In the genomic region with DNA sequence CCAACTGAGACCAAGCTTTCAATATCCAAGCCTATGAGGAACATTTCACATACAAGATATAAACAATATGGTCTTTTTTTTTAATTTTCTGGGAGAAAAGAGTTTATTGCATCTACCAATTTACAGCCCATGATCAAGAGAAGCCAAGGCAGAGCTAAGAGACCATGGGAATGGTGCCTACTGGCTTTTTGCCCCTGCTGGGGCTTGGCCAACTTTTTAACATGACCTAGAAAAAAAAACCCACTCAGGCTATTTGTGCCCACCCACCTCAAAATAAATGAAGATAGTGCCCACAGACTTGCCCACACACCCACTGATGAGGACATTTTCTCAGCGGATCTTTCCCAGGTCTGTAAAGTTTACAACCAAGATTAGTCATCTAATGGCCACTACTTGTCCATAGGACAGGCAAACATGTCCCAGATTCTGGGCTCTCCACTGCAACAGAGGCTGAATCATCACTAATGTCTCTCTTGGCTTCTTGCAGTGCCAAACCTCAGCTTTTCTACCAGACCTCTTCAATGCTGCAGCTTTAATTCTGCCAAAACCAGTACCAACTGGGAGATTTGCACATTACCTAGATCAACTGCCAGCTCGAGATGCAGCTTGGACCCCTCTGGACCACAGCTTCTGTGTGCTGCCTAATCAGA, we compare ENCODE assay signal across 21 mouse cellular contexts.
DNase-seq lines count a peak whose midpoint lies in the region; ATAC-seq and TF ChIP-seq lines count a peak whose summit lies in the region.
"Had no signal": no experiment of that assay in that cellular context is flagged by ENCODE, and none has a peak within 500 bp of the region (broad histone marks: within the 10 kb centered on the region; RNA-seq: fewer than 3 reads in every experiment).

No protein-coding gene starts in this region.

- no peaks in the 10 kb centered on the region for H3K9me3 ChIP-seq in intestine, embryonic 15.5 days
- H3K9me3 ChIP-seq: embryonic facial prominence, embryonic 15.5 days; forebrain, embryonic 15.5 days; heart, embryonic 15.5 days; hindbrain, embryonic 13.5 days had no signal

- H3K36me3 ChIP-seq in C2C12 (ENCODE audit: control insufficient read depth, insufficient read depth), result no peaks in the 10 kb centered on the region
- H3K36me3 ChIP-seq in myocyte (ENCODE audit: control insufficient read depth, insufficient read depth), result no peaks in the 10 kb centered on the region
- H3K36me3 ChIP-seq in intestine, embryonic 15.5 days, result no peaks in the 10 kb centered on the region
- H3K36me3 ChIP-seq: embryonic facial prominence, embryonic 15.5 days; forebrain, embryonic 15.5 days; heart, embryonic 15.5 days; hindbrain, embryonic 13.5 days had no signal

- no peak overlapping the region for H3K9ac ChIP-seq in intestine, embryonic 15.5 days
- H3K9ac ChIP-seq: embryonic facial prominence, embryonic 15.5 days; forebrain, embryonic 15.5 days; heart, embryonic 15.5 days; hindbrain, embryonic 13.5 days had no signal

- H3K79me3 ChIP-seq in C2C12 (ENCODE audit: low read depth), result no peaks in the 10 kb centered on the region

- DNase-seq in cerebellum, postnatal 25 days, result peak; percentile 15 to 50
- no peak for DNase-seq in cerebellum, adult 11 months
- DNase-seq in 3T3-L1 (ENCODE audit: low read depth, low spot score), result peak; percentile 10
- DNase-seq in T-cell, adult 2 months (ENCODE audit: low spot score), result no peak
- DNase-seq: adrenal gland, adult 8-10 months; B cell, adult 2 months; cerebellum, adult 2 months; heart, adult 18-20 months; heart, postnatal 14 days; kidney, adult 18-20 months had no signal

- peak overlapping the region; percentile 56 for H3K4me2 ChIP-seq in myocyte (ENCODE audit: low read depth)
- no peak overlapping the region for H3K4me2 ChIP-seq in intestine, embryonic 15.5 days (replicated peaks)
- H3K4me2 ChIP-seq: embryonic facial prominence, embryonic 15.5 days; forebrain, embryonic 15.5 days; heart, embryonic 11.5 days; heart, embryonic 15.5 days; hindbrain, embryonic 13.5 days had no signal

- H3K79me2 ChIP-seq in C2C12 (ENCODE audit: control insufficient read depth, insufficient read depth) (no peaks in the 10 kb centered on the region), myocyte (ENCODE audit: control insufficient read depth, insufficient read depth) (no peaks in the 10 kb centered on the region)

- no peak for ATAC-seq in intestine, embryonic 15.5 days
- ATAC-seq: forebrain, embryonic 15.5 days; hindbrain, postnatal 0 days; Patski had no signal

- WGBS in intestine, embryonic 15.5 days, result 74% methylated on average over 2 of the region's 2 CpGs

- TF ChIP-seq POLR2A in myocyte (IDR thresholded peaks at IDR 0.05; ENCODE audit: insufficient read length, low read depth), result no peak

- no peak for TF ChIP-seq CTCF in C2C12 (IDR thresholded peaks at IDR 0.05; ENCODE audit: control insufficient read depth, insufficient read depth, insufficient read length)

- H3K27me3 ChIP-seq in C2C12 (ENCODE audit: control insufficient read depth, insufficient read depth, insufficient read length), result no peaks in the 10 kb centered on the region
- H3K27me3 ChIP-seq in myocyte (ENCODE audit: control insufficient read depth, insufficient read depth, insufficient read length), result no peaks in the 10 kb centered on the region
- no peaks in the 10 kb centered on the region for H3K27me3 ChIP-seq in intestine, embryonic 15.5 days (replicated peaks)
- H3K27me3 ChIP-seq: embryonic facial prominence, embryonic 15.5 days; forebrain, embryonic 15.5 days; heart, embryonic 15.5 days; hindbrain, embryonic 13.5 days had no signal

- no peak overlapping the region for H3K4me3 ChIP-seq in C2C12 (ENCODE audit: insufficient read depth, poor library complexity, severe bottlenecking)
- H3K4me3 ChIP-seq in myocyte, result no peak overlapping the region
- H3K4me3 ChIP-seq in intestine, embryonic 15.5 days (replicated peaks), result no peak overlapping the region
- H3K4me3 ChIP-seq: embryonic facial prominence, embryonic 15.5 days; erythroblast, embryonic 14.5 days; forebrain, embryonic 15.5 days; heart, embryonic 15.5 days; hindbrain, embryonic 13.5 days had no signal

- H3K4me1 ChIP-seq in intestine, embryonic 15.5 days (replicated peaks), result no peaks in the 10 kb centered on the region
- H3K4me1 ChIP-seq: embryonic facial prominence, embryonic 15.5 days; forebrain, embryonic 15.5 days; heart, embryonic 15.5 days; hindbrain, embryonic 13.5 days had no signal

- H3ac ChIP-seq in C2C12 (ENCODE audit: control insufficient read depth, insufficient read length, low read depth) (no peak overlapping the region), myocyte (ENCODE audit: control insufficient read depth, insufficient read length) (no peak overlapping the region)

- no peak overlapping the region for H3K27ac ChIP-seq in intestine, embryonic 15.5 days
- H3K27ac ChIP-seq: embryonic facial prominence, embryonic 15.5 days; forebrain, embryonic 15.5 days; heart, embryonic 15.5 days; hindbrain, embryonic 13.5 days; hindbrain, postnatal 0 days had no signal

TF ChIP-seq in C2C12, 6 proteins besides CTCF, POLR2A, EP300 and RAD21:
- TF ChIP-seq MYOD1 (IDR thresholded peaks at IDR 0.05; ENCODE audit: control insufficient read depth, insufficient read length, low read depth) (no peak), FOSL1 (IDR thresholded peaks at IDR 0.05; ENCODE audit: insufficient read depth, low read length, poor library complexity, severe bottlenecking) (peak; percentile 32)
TF ChIP-seq in C2C12: peak in this region for 1.

TF ChIP-seq in myocyte, 11 proteins besides CTCF, POLR2A, EP300 and RAD21:
- TF ChIP-seq E2F4 (IDR thresholded peaks at IDR 0.05; ENCODE audit: insufficient read depth) (no peak), MYOG (IDR thresholded peaks at IDR 0.05; ENCODE audit: control insufficient read depth in 1 of 3, insufficient read depth in 1 of 3, insufficient read length in 2 of 3, low read depth in 2 of 3) (no peak), CEBPB (IDR thresholded peaks at IDR 0.05; ENCODE audit: insufficient read depth, poor library complexity, severe bottlenecking) (no peak), TCF3 (IDR thresholded peaks at IDR 0.05; ENCODE audit: insufficient read length, low read depth) (no peak), POLR2AphosphoS2 (IDR thresholded peaks at IDR 0.05; ENCODE audit: insufficient read length, low read depth) (no peak), MAX (IDR thresholded peaks at IDR 0.05; ENCODE audit: low read depth) (no peak)

Comparison
In these comparisons a context has a peak if more than half of its experiments do, and no peak if none do; other contexts are left out.
1. DNase-seq: peak in cerebellum, postnatal 25 days (2 of 2) and 3T3-L1 (single experiment); none in cerebellum, adult 11 months (single experiment) and T-cell, adult 2 months (single experiment).